Mouse (Mus musculus) monocyte, adult 2 months (primary cell): ENCODE measurements around the gene Kif23.
A peak's percentile ranks its signal among the peaks of the same experiment; 100 is the strongest.

Experiments
- DNase-seq, 2 experiments: peaks; one replicate each; pipeline ENCODE4 v3.0.0; 2022; ENCODE audit warnings: low spot score in 2 of 2, low read depth in 1 of 2

The Kif23 gene

GRCm38 (mm10) chr9:61947402-61948346 is 1.1 kb upstream of the Kif23 start:
- DNase-seq = peak in 1 of 2 experiments; percentile 56

GRCm38 (mm10) chr9:61945973-61946611 is 482 bp downstream of the Kif23 start:
- no peak for DNase-seq

- no peak for DNase-seq
Measured at GRCm38 (mm10) chr9:61941054-61941453, 5.5 kb downstream of the Kif23 start.

- no peak for DNase-seq
Measured at GRCm38 (mm10) chr9:61933333-61933732, 13.2 kb downstream of the Kif23 start.

GRCm38 (mm10) chr9:61932009-61932408 is 14.6 kb downstream of the Kif23 start:
- DNase-seq = no peak

- DNase-seq = no peak
Measured at GRCm38 (mm10) chr9:61925086-61925660, 21.4 kb downstream of the Kif23 start.

- DNase-seq = no peak
Measured at GRCm38 (mm10) chr9:61920331-61920730, 26.2 kb downstream of the Kif23 start.

- no peak for DNase-seq
Measured at GRCm38 (mm10) chr9:61919464-61919863, 27.1 kb downstream of the Kif23 start.

- DNase-seq = no peak
Measured at GRCm38 (mm10) chr9:61917436-61917835, 29.1 kb downstream of the Kif23 start.

GRCm38 (mm10) chr9:61916986-61917385 is 29.6 kb downstream of the Kif23 start:
- DNase-seq = no peak

GRCm38 (mm10) chr9:61915393-61916005 is 31.1 kb downstream of the Kif23 start:
- DNase-seq = no peak

GRCm38 (mm10) chr9:61914917-61915300 is 31.7 kb downstream of the Kif23 start:
- DNase-seq = no peak

- peak; percentile 84 to 90 for DNase-seq
Measured at GRCm38 (mm10) chr9:61914203-61914916, 32.2 kb downstream of the Kif23 start, which contains the start of gene Rplp1. Gene Rplp1, minus strand, starts transcription at chr9:61914542.

- DNase-seq = no peak
Measured at GRCm38 (mm10) chr9:61911300-61912128, 35.1 kb downstream of the Kif23 start.

GRCm38 (mm10) chr9:61910526-61911256 is 35.9 kb downstream of the Kif23 start:
- no peak for DNase-seq

GRCm38 (mm10) chr9:61909633-61910032 is 36.9 kb downstream of the Kif23 start:
- no peak for DNase-seq

GRCm38 (mm10) chr9:61908832-61909407 is 37.7 kb downstream of the Kif23 start:
- DNase-seq = no peak

- no peak for DNase-seq
Measured at GRCm38 (mm10) chr9:61908341-61908740, 38.2 kb downstream of the Kif23 start.
